Mouse (Mus musculus): ENCODE measurements around the gene Zfp771. TPM values are rescaled to one million over a fixed set of nuclear protein-coding genes. Genes with fewer than 3 reads are reported as not detected.

Zfp771 gene
- total and polyA plus RNA-seq, 3 experiments, result 5.8 to 42.6 (median 11.9) TPM

DNA sequence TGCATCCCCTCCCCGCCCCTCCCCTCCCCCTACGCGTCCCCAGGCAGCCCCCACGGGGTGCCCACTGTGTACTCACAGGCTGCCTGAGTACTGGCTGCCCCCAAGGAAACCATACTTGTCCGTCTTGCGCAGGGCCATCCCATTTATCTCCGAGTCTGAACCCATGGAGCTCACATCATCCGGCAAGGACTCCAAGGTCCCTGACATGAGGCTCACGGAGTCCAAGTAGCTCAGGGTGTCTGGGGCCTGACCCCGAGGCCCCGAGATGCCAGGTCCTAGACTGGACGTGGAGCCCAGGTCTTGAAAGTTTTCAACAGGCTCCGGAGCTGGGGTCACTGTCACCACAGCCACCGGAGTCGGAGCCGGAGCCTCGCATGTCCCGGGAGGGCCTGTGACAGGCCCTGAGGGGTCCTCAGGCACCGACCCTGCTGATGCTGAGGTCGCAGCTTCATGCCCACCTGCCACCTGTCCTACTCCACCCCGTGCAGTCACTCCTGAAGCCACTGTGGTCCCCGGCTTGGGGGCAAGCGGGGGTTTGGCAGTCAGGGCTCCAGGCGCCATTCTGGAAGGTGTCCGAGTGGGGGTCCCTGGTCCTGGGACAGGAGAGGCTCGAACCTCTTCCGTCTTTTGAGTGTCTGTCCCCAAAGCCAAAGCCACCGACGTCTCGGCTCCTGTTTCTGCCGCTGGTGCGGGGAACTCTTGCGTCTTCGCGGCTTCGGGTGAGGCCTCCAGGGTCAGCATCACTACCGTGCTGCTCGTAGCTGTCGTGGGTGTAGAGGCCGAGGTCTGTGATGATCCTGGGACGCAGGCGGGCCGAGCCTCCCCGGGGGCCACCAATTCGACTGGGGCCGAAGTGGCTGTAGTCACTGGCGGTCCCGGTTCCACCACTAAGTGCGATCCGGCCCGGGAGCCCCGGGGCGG, 36.4 kb upstream of the Zfp771 start:
- TF ChIP-seq TAL1 (conservative IDR thresholded peaks at IDR 0.05; ENCODE audit: low read depth, low read length) (no peak), GATA1 (IDR thresholded peaks at IDR 0.05; ENCODE audit: borderline replicate concordance, low read length) (no peak), POLR2AphosphoS5 (IDR thresholded peaks at IDR 0.05; ENCODE audit: insufficient replicate concordance, low read depth, low read length) (no peak), CTCF (IDR thresholded peaks at IDR 0.05; ENCODE audit: low read depth, low read length) (no peak), GATA2 (IDR thresholded peaks at IDR 0.05; ENCODE audit: borderline replicate concordance, low read depth, low read length) (no peak)
- DNase-seq (ENCODE audit: low spot score) (no peak), ATAC-seq (ENCODE audit: extremely low read depth, insufficient number of reproducible peaks, low FRiP score, poor library complexity, severe bottlenecking) (no peak)
- Histone ChIP-seq H3K4me3 (ENCODE audit: low read depth, low read length) (peak overlapping the region; percentile 76), H3K9me3 (replicated peaks) (no peaks in the 10 kb centered on the region), H3K27me3 (ENCODE audit: insufficient read depth, low read length) (no peaks in the 10 kb centered on the region), H3K4me1 (ENCODE audit: insufficient read depth, low read depth, low read length) (peaks cover 65% of the 10 kb centered on the region), H3K36me3 (replicated peaks) (peaks cover 33% of the 10 kb centered on the region)

GRCm38 (mm10) chr7:127208295-127208552, 35.9 kb upstream of the Zfp771 start, which contains the start of gene Tbc1d10b:
Gene Tbc1d10b (minus strand): TSS chr7:127208468.
- no peak for ATAC-seq (ENCODE audit: extremely low read depth, insufficient number of reproducible peaks, low FRiP score, poor library complexity, severe bottlenecking)
- H3K4me1 ChIP-seq (ENCODE audit: insufficient read depth, low read depth, low read length), result peaks cover 68% of the 10 kb centered on the region
- peaks cover 27% of the 10 kb centered on the region for H3K36me3 ChIP-seq (replicated peaks)
- no peak for DNase-seq (ENCODE audit: low spot score)
- H3K9me3 ChIP-seq (replicated peaks), result no peaks in the 10 kb centered on the region
- H3K4me3 ChIP-seq (ENCODE audit: low read depth, low read length), result peak within 1 kb of the TSS; percentile 76
- TF ChIP-seq POLR2AphosphoS5 (IDR thresholded peaks at IDR 0.05; ENCODE audit: insufficient replicate concordance, low read depth, low read length) (no peak), CTCF (IDR thresholded peaks at IDR 0.05; ENCODE audit: low read depth, low read length) (no peak), TAL1 (conservative IDR thresholded peaks at IDR 0.05; ENCODE audit: low read depth, low read length) (no peak), GATA1 (IDR thresholded peaks at IDR 0.05; ENCODE audit: borderline replicate concordance, low read length) (no peak), GATA2 (IDR thresholded peaks at IDR 0.05; ENCODE audit: borderline replicate concordance, low read depth, low read length) (no peak)
- no peaks in the 10 kb centered on the region for H3K27me3 ChIP-seq (ENCODE audit: insufficient read depth, low read length)

GRCm38 (mm10) chr7:127208553-127209438, 35.3 kb upstream of the Zfp771 start, which contains the start of gene Mylpf:
Gene Mylpf (plus strand): TSS chr7:127208890.
- H3K9me3 ChIP-seq (replicated peaks), result no peaks in the 10 kb centered on the region
- DNase-seq (ENCODE audit: low spot score) (peak; percentile 93), ATAC-seq (ENCODE audit: extremely low read depth, insufficient number of reproducible peaks, low FRiP score, poor library complexity, severe bottlenecking) (peak; percentile 90)
- peaks cover 67% of the 10 kb centered on the region for H3K4me1 ChIP-seq (ENCODE audit: insufficient read depth, low read depth, low read length)
- H3K4me3 ChIP-seq (ENCODE audit: low read depth, low read length), result peak within 1 kb of the TSS; percentile 76
- no peak for TF ChIP-seq TAL1 (conservative IDR thresholded peaks at IDR 0.05; ENCODE audit: low read depth, low read length)
- TF ChIP-seq POLR2AphosphoS5 (IDR thresholded peaks at IDR 0.05; ENCODE audit: insufficient replicate concordance, low read depth, low read length), result no peak
- TF ChIP-seq GATA1 (IDR thresholded peaks at IDR 0.05; ENCODE audit: borderline replicate concordance, low read length), result no peak
- no peaks in the 10 kb centered on the region for H3K27me3 ChIP-seq (ENCODE audit: insufficient read depth, low read length)
- H3K36me3 ChIP-seq (replicated peaks), result peaks cover 26% of the 10 kb centered on the region

DNA sequence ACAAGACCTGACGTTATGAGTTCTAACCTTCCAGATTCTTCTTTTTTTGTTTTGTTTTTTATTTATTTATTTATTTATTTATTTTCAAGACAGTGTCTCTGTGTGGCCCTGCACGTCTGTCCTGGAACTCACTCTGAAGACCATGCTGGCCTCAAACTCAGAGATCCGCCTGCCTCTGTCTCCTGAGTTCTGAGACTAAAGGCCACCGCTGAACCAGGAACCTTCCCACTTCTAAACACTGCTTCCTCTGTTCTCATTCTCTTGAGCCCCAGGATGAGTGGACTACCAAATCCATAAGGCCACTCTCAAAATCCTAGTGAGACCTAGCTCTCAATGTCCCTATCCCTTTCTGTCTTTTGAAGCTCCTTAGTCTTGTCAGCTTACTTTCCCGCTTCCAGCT, 34.2 kb upstream of the Zfp771 start:
- no peaks in the 10 kb centered on the region for H3K27me3 ChIP-seq (ENCODE audit: insufficient read depth, low read length)
- H3K4me3 ChIP-seq (ENCODE audit: low read depth, low read length), result peak overlapping the region; percentile 65; the same call in 1 of the 2 replicates
- no peak for DNase-seq (ENCODE audit: low spot score)

GRCm38 (mm10) chr7:127210266-127210665, 33.8 kb upstream of the Zfp771 start:
- DNase-seq (ENCODE audit: low spot score) (no peak), ATAC-seq (ENCODE audit: extremely low read depth, insufficient number of reproducible peaks, low FRiP score, poor library complexity, severe bottlenecking) (no peak)
- no peak overlapping the region for H3K4me3 ChIP-seq (ENCODE audit: low read depth, low read length)
- no peaks in the 10 kb centered on the region for H3K9me3 ChIP-seq (replicated peaks)
- peaks cover 69% of the 10 kb centered on the region for H3K4me1 ChIP-seq (ENCODE audit: insufficient read depth, low read depth, low read length)
- peaks cover 26% of the 10 kb centered on the region for H3K36me3 ChIP-seq (replicated peaks)
- no peaks in the 10 kb centered on the region for H3K27me3 ChIP-seq (ENCODE audit: insufficient read depth, low read length)
- TF ChIP-seq CTCF (IDR thresholded peaks at IDR 0.05; ENCODE audit: low read depth, low read length) (no peak), POLR2AphosphoS5 (IDR thresholded peaks at IDR 0.05; ENCODE audit: insufficient replicate concordance, low read depth, low read length) (no peak), TAL1 (conservative IDR thresholded peaks at IDR 0.05; ENCODE audit: low read depth, low read length) (no peak), GATA1 (IDR thresholded peaks at IDR 0.05; ENCODE audit: borderline replicate concordance, low read length) (no peak), GATA2 (IDR thresholded peaks at IDR 0.05; ENCODE audit: borderline replicate concordance, low read depth, low read length) (no peak)

More for the DNA sequence above, 34.2 kb upstream of the Zfp771 start:
- Histone ChIP-seq H3K4me1 (ENCODE audit: insufficient read depth, low read depth, low read length) (peaks cover 69% of the 10 kb centered on the region), H3K9me3 (replicated peaks) (no peaks in the 10 kb centered on the region), H3K36me3 (replicated peaks) (peaks cover 26% of the 10 kb centered on the region)
- ATAC-seq (ENCODE audit: extremely low read depth, insufficient number of reproducible peaks, low FRiP score, poor library complexity, severe bottlenecking), result no peak
- TF ChIP-seq GATA1 (IDR thresholded peaks at IDR 0.05; ENCODE audit: borderline replicate concordance, low read length), result no peak
- TF ChIP-seq TAL1 (conservative IDR thresholded peaks at IDR 0.05; ENCODE audit: low read depth, low read length), result no peak
- TF ChIP-seq POLR2AphosphoS5 (IDR thresholded peaks at IDR 0.05; ENCODE audit: insufficient replicate concordance, low read depth, low read length), result no peak
- no peak for TF ChIP-seq CTCF (IDR thresholded peaks at IDR 0.05; ENCODE audit: low read depth, low read length)
- TF ChIP-seq GATA2 (IDR thresholded peaks at IDR 0.05; ENCODE audit: borderline replicate concordance, low read depth, low read length), result no peak

Measured in G1E (cell line).